Mouse (Mus musculus): ENCODE results near the gene Fam163b.

The Fam163b gene

GRCm38 (mm10) chr2:27128990-27129389, 13.3 kb downstream of the Fam163b start:
- peak in 1 of 2 experiments; percentile 17 for DNase-seq

DNA sequence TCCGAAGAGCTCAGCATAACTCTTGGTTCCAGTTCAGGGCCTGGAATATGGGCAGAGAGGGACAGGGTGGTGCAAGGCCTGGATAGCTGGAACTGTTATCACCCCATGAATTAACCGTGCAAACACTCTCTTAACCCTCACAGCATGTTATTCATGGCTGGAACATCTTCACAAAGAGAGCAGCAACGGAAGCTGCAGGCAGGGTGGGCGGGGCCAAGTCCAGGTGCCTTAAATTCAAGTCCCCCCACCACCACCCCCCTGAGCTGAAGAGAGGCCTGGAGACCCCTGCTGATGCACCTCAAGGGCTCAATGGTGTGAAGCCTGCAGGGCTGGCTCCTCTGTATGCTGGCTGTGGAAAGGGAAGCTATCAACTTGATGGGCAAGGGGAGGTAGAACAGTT, 15.8 kb downstream of the Fam163b start:
- DNase-seq = no peak

- DNase-seq = peak; percentile 30 to 68
These were observed 16.3 kb downstream of the Fam163b start for GRCm38 (mm10) chr2:27125979-27126378.

- DNase-seq = no peak
These were observed 19.2 kb downstream of the Fam163b start for GRCm38 (mm10) chr2:27123121-27123520.

GRCm38 (mm10) chr2:27122578-27122977, 19.7 kb downstream of the Fam163b start:
- peak in 1 of 2 experiments; percentile 24 for DNase-seq

GRCm38 (mm10) chr2:27121626-27122355, 20.5 kb downstream of the Fam163b start:
- DNase-seq = peak; percentile 59 to 72

DNA sequence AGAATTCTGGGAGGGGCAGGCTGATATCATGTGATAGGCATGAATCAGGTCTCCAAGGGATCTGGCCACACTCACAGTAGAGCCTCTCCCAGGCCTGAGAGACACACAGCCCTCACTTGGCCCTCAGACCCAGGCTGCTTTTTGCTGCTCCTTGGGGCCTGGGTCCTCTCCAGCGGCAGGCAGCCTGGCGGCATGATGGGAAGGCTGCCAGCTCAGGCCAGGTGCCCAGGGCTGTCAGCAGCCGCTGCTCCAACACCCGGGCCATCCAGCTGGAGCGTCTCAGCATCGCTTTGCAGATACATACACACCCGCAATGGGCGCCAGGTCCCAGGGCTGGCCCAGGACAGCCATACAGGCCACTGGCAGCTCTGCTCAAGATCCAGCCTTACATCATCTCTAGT, 22.1 kb downstream of the Fam163b start:
- no peak for DNase-seq

- DNase-seq = no peak
These were observed 22.5 kb downstream of the Fam163b start for GRCm38 (mm10) chr2:27119766-27120165.

DNA sequence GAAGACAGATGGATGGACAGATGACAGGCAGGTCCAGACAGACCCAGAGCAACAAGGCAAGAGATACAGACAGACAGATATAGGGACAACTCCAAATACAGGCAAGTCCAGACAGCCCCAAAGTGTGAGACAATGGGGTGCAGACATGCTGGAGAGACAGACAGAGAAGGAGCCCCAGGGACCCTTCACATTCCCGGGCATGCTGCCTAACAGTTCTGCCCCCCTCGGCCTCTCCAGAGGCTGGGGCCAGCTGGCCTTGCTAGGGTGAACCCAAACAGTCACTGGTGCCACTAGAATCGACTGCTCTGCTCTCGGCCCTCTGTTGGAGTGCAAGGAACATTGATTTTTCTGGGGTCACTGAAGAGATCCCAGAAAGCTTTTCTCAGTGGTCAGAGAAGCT, 23.8 kb downstream of the Fam163b start:
- no peak for DNase-seq

DNA sequence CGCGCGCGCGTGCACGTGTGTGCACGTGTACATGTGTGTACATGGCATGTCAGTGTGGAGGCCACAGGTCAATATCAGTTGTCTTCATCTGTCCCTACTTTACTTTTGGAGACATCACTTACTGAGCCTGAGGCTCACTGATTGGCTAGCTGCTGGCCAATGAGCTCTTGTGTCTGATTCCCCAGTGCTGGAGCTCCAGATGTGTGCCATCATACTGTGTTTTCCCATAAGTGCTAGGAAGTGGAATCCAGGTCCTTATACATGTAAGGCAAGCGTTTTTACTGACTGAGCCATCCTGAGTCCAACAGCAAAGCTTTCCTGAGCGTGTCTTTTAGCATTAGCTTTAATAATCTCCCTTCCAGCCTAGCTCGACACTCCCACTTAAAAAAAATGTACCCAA, 28.1 kb downstream of the Fam163b start:
- no peak for DNase-seq

GRCm38 (mm10) chr2:27112585-27112984, 29.7 kb downstream of the Fam163b start:
- no peak for DNase-seq

- DNase-seq = no peak
These were observed 33.2 kb downstream of the Fam163b start for GRCm38 (mm10) chr2:27109052-27109451.

DNA sequence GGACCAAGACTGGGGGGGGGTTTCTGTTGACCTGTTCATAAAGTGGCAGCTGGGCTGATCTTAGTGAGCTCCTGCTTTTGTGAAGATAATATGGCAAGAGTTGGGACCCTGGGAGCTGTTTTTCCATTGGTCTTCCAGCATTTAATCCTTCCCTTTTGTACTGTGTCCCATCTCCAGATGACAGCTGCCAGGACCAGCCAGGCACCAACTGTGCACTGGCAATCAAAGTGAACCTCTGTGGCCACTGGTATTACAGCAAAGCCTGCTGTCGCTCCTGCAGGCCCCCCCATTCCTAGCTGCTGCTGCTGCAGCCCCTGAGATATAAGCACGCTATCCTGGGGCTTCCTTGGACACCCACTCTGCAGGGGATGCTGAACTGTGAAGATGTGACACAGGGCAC, 34.1 kb downstream of the Fam163b start:
- DNase-seq = no peak

DNA sequence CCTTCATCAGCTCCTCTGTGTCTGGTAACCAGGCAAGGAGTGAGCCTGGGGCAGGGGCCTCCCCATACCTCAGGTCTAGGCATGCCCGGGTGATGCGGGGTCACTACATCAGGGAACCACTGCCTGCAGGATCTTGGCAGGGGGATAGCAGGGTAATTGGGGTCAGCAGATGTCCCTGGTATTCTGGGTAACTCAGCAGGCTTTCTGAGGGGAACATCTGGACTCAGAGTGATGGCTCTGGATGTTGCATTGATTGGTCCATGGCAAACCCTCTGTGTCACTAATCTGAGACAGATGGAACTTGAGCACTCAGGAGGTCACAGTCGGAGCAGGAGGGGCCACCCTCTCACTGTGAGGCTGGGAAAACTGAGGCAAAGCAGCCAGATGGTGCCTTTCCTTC, 35.5 kb downstream of the Fam163b start:
- no peak for DNase-seq

- no peak for DNase-seq
These were observed 38.7 kb downstream of the Fam163b start for GRCm38 (mm10) chr2:27103554-27103953.

DNA sequence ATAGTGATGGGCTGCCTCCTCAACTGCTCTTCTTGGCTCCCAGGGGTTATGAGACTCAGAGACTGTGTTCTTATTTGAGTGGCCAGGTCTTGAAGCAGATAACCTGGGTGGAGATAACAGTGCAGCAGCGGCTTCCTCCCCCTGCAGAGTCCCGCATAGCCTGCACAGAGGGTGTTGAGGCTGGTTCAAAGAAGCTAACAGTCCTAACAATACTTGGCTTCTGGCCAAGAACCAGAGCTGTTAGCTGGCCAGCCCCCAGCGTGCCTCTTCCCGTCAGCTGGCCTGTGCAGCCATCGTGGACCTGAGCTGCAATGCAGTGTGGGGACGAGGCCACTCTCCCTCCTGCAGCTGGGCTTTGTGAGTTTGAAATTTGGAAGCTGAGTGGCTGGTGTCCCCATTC, 44.5 kb downstream of the Fam163b start:
- DNase-seq = no peak

GRCm38 (mm10) chr2:27097241-27097656, 45.0 kb downstream of the Fam163b start:
- no peak for DNase-seq

GRCm38 (mm10) chr2:27096341-27096981, 45.8 kb downstream of the Fam163b start:
- no peak for DNase-seq

DNA sequence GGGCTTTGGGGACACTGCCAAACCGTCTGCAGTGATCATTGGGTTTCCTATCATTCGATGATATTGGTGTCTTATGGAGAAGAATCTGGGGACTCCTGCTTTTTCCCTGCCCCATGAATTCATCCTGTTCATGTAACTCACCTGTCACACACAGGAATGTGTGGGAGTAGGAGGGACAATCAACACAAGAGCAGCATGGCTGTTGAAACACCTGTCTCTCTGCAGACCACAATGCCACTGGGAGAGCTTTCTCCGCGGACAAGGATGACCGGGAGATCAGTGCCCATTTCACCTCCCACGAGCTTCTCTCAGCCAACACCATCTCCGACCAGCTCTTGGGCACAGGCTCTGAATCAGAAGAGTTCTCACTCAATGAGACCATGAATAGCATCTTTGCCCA, 47.1 kb downstream of the Fam163b start:
- DNase-seq = no peak

GRCm38 (mm10) chr2:27089238-27089637, 53.1 kb downstream of the Fam163b start:
- no peak for DNase-seq

- no peak for DNase-seq
These were observed 53.6 kb downstream of the Fam163b start for GRCm38 (mm10) chr2:27088700-27089099.

GRCm38 (mm10) chr2:27088071-27088644, 54.1 kb downstream of the Fam163b start:
- no peak for DNase-seq

DNA sequence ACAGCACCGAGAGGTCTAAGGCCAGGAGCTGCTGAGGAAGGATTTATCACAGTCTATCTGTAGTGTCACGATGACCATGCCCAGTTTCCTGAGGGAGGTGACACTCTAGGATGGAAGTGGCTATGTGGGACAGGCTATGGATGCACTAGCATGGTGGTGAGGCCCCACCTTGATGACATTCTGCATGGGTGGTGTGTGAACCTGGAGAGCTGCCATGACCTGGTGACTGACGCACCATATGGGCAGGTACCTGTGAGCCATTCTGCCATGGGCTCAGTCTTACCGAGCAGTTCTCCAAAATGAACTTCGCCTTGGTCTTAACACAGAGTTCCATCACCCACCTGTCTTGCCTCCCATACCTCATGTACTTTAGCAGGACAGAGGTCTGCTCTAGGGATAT, 54.7 kb downstream of the Fam163b start:
- DNase-seq = no peak

GRCm38 (mm10) chr2:27086483-27087010, 55.7 kb downstream of the Fam163b start:
- no peak for DNase-seq
